Mouse (Mus musculus) megakaryocyte, embryonic 14.5 days (primary cell): Measurements from ENCODE around the gene Cct7.

Source experiments
- FLI1 ChIP-seq: IDR thresholded peaks from 2 replicates; pipeline ENCODE4 v1.6.1; 2012; ENCODE audit warnings: low read length, inconsistent platforms, mixed read lengths
- GATA1 ChIP-seq: IDR thresholded peaks from 3 replicates; pipeline ENCODE4 v1.6.1; 2012; ENCODE audit warnings: mixed read lengths, low read length, inconsistent platforms, borderline replicate concordance

DNA sequence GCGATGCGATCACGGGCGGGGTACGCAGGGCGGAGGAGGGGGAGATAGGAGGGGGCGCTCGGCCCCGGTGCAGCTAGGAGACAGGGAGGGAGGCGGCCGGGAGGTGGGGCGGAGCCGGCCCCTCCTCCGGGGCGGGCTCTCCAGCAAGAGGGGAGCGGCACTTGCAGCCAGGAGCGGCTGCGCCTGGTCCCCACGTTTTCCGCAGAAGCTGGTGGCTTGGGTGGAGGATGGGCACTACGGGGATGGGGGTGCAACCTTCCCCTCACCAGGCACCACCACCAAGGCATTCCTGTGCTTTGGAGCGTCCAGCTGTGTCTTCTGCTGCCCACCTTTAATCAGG, 51.6 kb downstream of the Cct7 start, which contains the start of gene Fbxo41:
- TF ChIP-seq GATA1 (no peak), FLI1 (no peak)
